Mouse (Mus musculus): Measurements from ENCODE around the gene S100a9.

GRCm38 (mm10) chr3:90653717-90654116, 41.8 kb downstream of the S100a9 start, which contains the start of gene S100a7a:
- no peak for TF ChIP-seq CTCF (IDR thresholded peaks at IDR 0.05 in 2 of 3, conservative IDR thresholded peaks at IDR 0.05 in 1 of 3; ENCODE audit: control insufficient read depth in 1 of 3, insufficient read depth in 1 of 3, low read depth in 2 of 3, low read length in 3 of 3, poor library complexity in 1 of 3, severe bottlenecking in 1 of 3)
- TF ChIP-seq ZNF384 (IDR thresholded peaks at IDR 0.05; ENCODE audit: low read depth, low read length), result no peak
- no peak for TF ChIP-seq MYC (IDR thresholded peaks at IDR 0.05; ENCODE audit: low read depth, low read length)
- no peak for TF ChIP-seq POLR2A (IDR thresholded peaks at IDR 0.05; ENCODE audit: control insufficient read depth in 1 of 2, insufficient read depth in 1 of 2, low read depth in 1 of 2, low read length in 2 of 2, poor library complexity in 1 of 2)
- no peak for TF ChIP-seq POLR2AphosphoS2 (IDR thresholded peaks at IDR 0.05; ENCODE audit: low read length)
- TF ChIP-seq POLR2AphosphoS5 (IDR thresholded peaks at IDR 0.05; ENCODE audit: borderline replicate concordance, low read depth, low read length), result no peak
- no peak for TF ChIP-seq ZMIZ1 (IDR thresholded peaks at IDR 0.05; ENCODE audit: low read depth, low read length)
- no peak for TF ChIP-seq USF1 (IDR thresholded peaks at IDR 0.05; ENCODE audit: low read depth, low read length)
- TF ChIP-seq MXI1 (IDR thresholded peaks at IDR 0.05; ENCODE audit: low read depth, low read length), result no peak
- no peak for TF ChIP-seq RAD21 (IDR thresholded peaks at IDR 0.05; ENCODE audit: low read depth, low read length)
- no peak for TF ChIP-seq MEF2A (IDR thresholded peaks at IDR 0.05; ENCODE audit: extremely low read depth, insufficient replicate concordance, low read depth, low read length, poor library complexity, severe bottlenecking)
- no peak for TF ChIP-seq TAL1 (IDR thresholded peaks at IDR 0.05; ENCODE audit: low read length)
- no peak for TF ChIP-seq ETS1 (IDR thresholded peaks at IDR 0.05; ENCODE audit: low read depth, low read length)
